Mouse (Mus musculus) liver, embryonic 14.5 days (tissue): ENCODE measurements around the gene Glis2. TPM values are rescaled to one million over a fixed set of nuclear protein-coding genes. Genes with fewer than 3 reads are reported as not detected.

Experiments
- ATAC-seq: fragments of 200-750 bp; cut with Nextera tagmentation; 2 replicates; pipeline ENCODE4 v1.8.0; 2017; ENCODE audit warnings: moderate number of reproducible peaks, mild to moderate bottlenecking, moderate library complexity; ENCODE audit not compliant: insufficient read depth
- DNase-seq, 3 experiments: peaks; one replicate each; pipeline ENCODE4 v3.0.0-alpha.2; 2012 to 2013; ENCODE audit warnings: low read depth in 3 of 3, low spot score in 3 of 3
- H3K27ac ChIP-seq: fragments of 300-500 bp; sonication (generic); 2 replicates; pipeline ENCODE4 v1.5.1; 2014; ENCODE audit warnings: moderate library complexity, mild to moderate bottlenecking, control low read depth, inconsistent platforms
- H3K27me3 ChIP-seq: fragments of 300-500 bp; sonication (generic); 2 replicates; pipeline ENCODE4 v1.6.1; 2014; ENCODE audit warnings: mild to moderate bottlenecking, low read length, moderate library complexity; ENCODE audit not compliant: control insufficient read depth, insufficient read depth
- H3K36me3 ChIP-seq: fragments of 300-500 bp; sonication (generic); replicated peaks from 2 replicates; pipeline ENCODE4 v1.6.1; 2014; ENCODE audit warnings: low read depth; ENCODE audit not compliant: control insufficient read depth, insufficient read depth
- H3K4me1 ChIP-seq, 2 experiments: fragments of 200-500 bp in 1 of 2; fragments of 300-500 bp in 1 of 2; sonication (generic) in 1 of 2; replicated peaks; 2 replicates each; pipeline ENCODE4 v1.6.1; 2012 to 2014; ENCODE audit warnings: antibody characterized with exemption in 1 of 2, inconsistent platforms in 1 of 2, low read length in 1 of 2; ENCODE audit not compliant: control insufficient read depth in 2 of 2, insufficient read depth in 2 of 2
- H3K4me2 ChIP-seq: fragments of 300-500 bp; sonication (generic); 2 replicates; pipeline ENCODE4 v1.6.1; 2014; ENCODE audit warnings: low read depth, mild to moderate bottlenecking, control low read depth, moderate library complexity
- H3K4me3 ChIP-seq, 2 experiments: fragments of 200-500 bp in 1 of 2; fragments of 300-500 bp in 1 of 2; sonication (generic) in 1 of 2; 2 replicates each; pipeline ENCODE4 v1.5.1; 2012 to 2014; ENCODE audit warnings: low read depth in 2 of 2, low read length in 2 of 2, mild to moderate bottlenecking in 2 of 2, control low read depth in 1 of 2, inconsistent platforms in 1 of 2, moderate library complexity in 1 of 2; ENCODE audit not compliant: insufficient read depth in 1 of 2
- H3K9ac ChIP-seq: fragments of 300-500 bp; sonication (generic); replicated peaks from 2 replicates; pipeline ENCODE4 v1.6.1; 2014; ENCODE audit warnings: mild to moderate bottlenecking, control low read depth, moderate library complexity
- H3K9me3 ChIP-seq: fragments of 300-500 bp; sonication (generic); 2 replicates; pipeline ENCODE4 v1.6.1; 2016; ENCODE audit warnings: low read length, mixed read lengths; ENCODE audit not compliant: control insufficient read depth
- CTCF ChIP-seq: IDR thresholded peaks from 2 replicates; pipeline ENCODE4 v1.5.1; 2016; ENCODE audit warnings: antibody characterized with exemption, low read depth, control low read depth
- EP300 ChIP-seq: IDR thresholded peaks from 2 replicates; pipeline ENCODE4 v1.6.1; 2016; ENCODE audit warnings: antibody characterized with exemption, low read depth
- WGBS: fragments of 180-500 bp; shearing (Covaris S2); extraction: QIAGEN DNeasy Blood & Tissue Kit; methylation state at CpG from one replicate; pipeline ENCODE4 v1.1.7; 2014; ENCODE audit not compliant: insufficient replicate concordance; 5-methylcytosine and 5-hydroxymethylcytosine counted together
- polyA plus RNA-seq, 2 experiments: library from polyadenylated mRNA; depleted of rRNA in 1 of 2; stranded (reverse) in 1 of 2; unstranded in 1 of 2; fragments of >200 nt; fragmentation: Nextera tagmentation in 1 of 2; extraction: Ambion mirVana in 1 of 2; gene quantifications; 2 replicates each; pipeline versions ENCODE4 v1.2.1 to v1.2.3; 2012 to 2014

Gene Glis2
- polyA plus RNA-seq, 2 experiments, result 1.7 to 2.8 TPM

- Histone ChIP-seq H3K4me3 (no peak overlapping the region), H3K9me3 (no peaks in the 10 kb centered on the region), H3K27ac (no peak overlapping the region), H3K36me3 (peaks cover 4% of the 10 kb centered on the region), H3K9ac (no peak overlapping the region), H3K4me1 (peaks cover 10 to 13% of the 10 kb centered on the region in 2 experiments), H3K4me2 (no peak overlapping the region), H3K27me3 (no peaks in the 10 kb centered on the region)
- no peak for ATAC-seq
- WGBS, result 26% methylated on average over 4 of the region's 4 CpGs
- no peak for DNase-seq
- TF ChIP-seq EP300 (no peak), CTCF (no peak)
Measured at GRCm38 (mm10) chr16:4674091-4674490, 79.6 kb downstream of the Glis2 start.

Other genes with a start within 250 kb of the Glis2 start
- 0.78 and 0.81 TPM in 2 replicates for gene Adcy9, start 174.2 kb upstream of the Glis2 start, polyA plus RNA-seq (2012; rRNA removed)
- 0.62 and 0.65 TPM in 2 replicates for gene Adcy9, start 174.2 kb upstream of the Glis2 start, polyA plus RNA-seq (2014; fragmentation: Nextera tagmentation; extraction: Ambion mirVana)
- gene Srl, start 52.9 kb upstream of the Glis2 start, polyA plus RNA-seq (2012; rRNA removed), result 1.5 and 2.2 TPM in 2 replicates
- 1.2 and 3.2 TPM in 2 replicates for gene Srl, start 52.9 kb upstream of the Glis2 start, polyA plus RNA-seq (2014; fragmentation: Nextera tagmentation; extraction: Ambion mirVana)
- 5.4 and 6.9 TPM in 2 replicates for gene Tfap4, start 34.9 kb upstream of the Glis2 start, polyA plus RNA-seq (2012; rRNA removed)
- 4.6 and 4.8 TPM in 2 replicates for gene Tfap4, start 34.9 kb upstream of the Glis2 start, polyA plus RNA-seq (2014; fragmentation: Nextera tagmentation; extraction: Ambion mirVana)
- gene Pam16, start 30.3 kb downstream of the Glis2 start, polyA plus RNA-seq (2012; rRNA removed), result 24.1 and 41.3 TPM in 2 replicates
- 64.4 and 68.0 TPM in 2 replicates for gene Pam16, start 30.3 kb downstream of the Glis2 start, polyA plus RNA-seq (2014; fragmentation: Nextera tagmentation; extraction: Ambion mirVana)
- 2.5 and 2.9 TPM in 2 replicates for gene Vasn, start 45.2 kb downstream of the Glis2 start, polyA plus RNA-seq (2012; rRNA removed)
- gene Vasn, start 45.2 kb downstream of the Glis2 start, polyA plus RNA-seq (2014; fragmentation: Nextera tagmentation; extraction: Ambion mirVana), result 1.2 TPM in 2 replicates
- 13.6 and 18.8 TPM in 2 replicates for gene Dnaja3, start 45.3 kb downstream of the Glis2 start, polyA plus RNA-seq (2012; rRNA removed)
- gene Dnaja3, start 45.3 kb downstream of the Glis2 start, polyA plus RNA-seq (2014; fragmentation: Nextera tagmentation; extraction: Ambion mirVana), result 34.1 and 37.3 TPM in 2 replicates
- 9.7 and 10.4 TPM in 2 replicates for gene Coro7, start 85.1 kb downstream of the Glis2 start, polyA plus RNA-seq (2012; rRNA removed)
- gene Coro7, start 85.1 kb downstream of the Glis2 start, polyA plus RNA-seq (2014; fragmentation: Nextera tagmentation; extraction: Ambion mirVana), result 5.1 and 5.2 TPM in 2 replicates
- gene Nmral1, start 124.6 kb downstream of the Glis2 start, polyA plus RNA-seq (2012; rRNA removed), result 27.0 and 36.6 TPM in 2 replicates
- gene Nmral1, start 124.6 kb downstream of the Glis2 start, polyA plus RNA-seq (2014; fragmentation: Nextera tagmentation; extraction: Ambion mirVana), result 45.2 and 48.2 TPM in 2 replicates
- 13.9 and 20.8 TPM in 2 replicates for gene Hmox2, start 131.6 kb downstream of the Glis2 start, polyA plus RNA-seq (2012; rRNA removed)
- 36.5 and 37.4 TPM in 2 replicates for gene Hmox2, start 131.6 kb downstream of the Glis2 start, polyA plus RNA-seq (2014; fragmentation: Nextera tagmentation; extraction: Ambion mirVana)
- 10.0 and 11.9 TPM in 2 replicates for gene Cdip1, start 195.6 kb downstream of the Glis2 start, polyA plus RNA-seq (2012; rRNA removed)
- gene Cdip1, start 195.6 kb downstream of the Glis2 start, polyA plus RNA-seq (2014; fragmentation: Nextera tagmentation; extraction: Ambion mirVana), result 11.3 and 13.3 TPM in 2 replicates
- gene 4930562C15Rik, start 240.7 kb downstream of the Glis2 start, polyA plus RNA-seq (2012; rRNA removed), result not detected in 2 replicates
- not detected in 2 replicates for gene 4930562C15Rik, start 240.7 kb downstream of the Glis2 start, polyA plus RNA-seq (2014; fragmentation: Nextera tagmentation; extraction: Ambion mirVana)